Mouse (Mus musculus): Measurements from ENCODE around the gene Hoxa6.

DNA sequence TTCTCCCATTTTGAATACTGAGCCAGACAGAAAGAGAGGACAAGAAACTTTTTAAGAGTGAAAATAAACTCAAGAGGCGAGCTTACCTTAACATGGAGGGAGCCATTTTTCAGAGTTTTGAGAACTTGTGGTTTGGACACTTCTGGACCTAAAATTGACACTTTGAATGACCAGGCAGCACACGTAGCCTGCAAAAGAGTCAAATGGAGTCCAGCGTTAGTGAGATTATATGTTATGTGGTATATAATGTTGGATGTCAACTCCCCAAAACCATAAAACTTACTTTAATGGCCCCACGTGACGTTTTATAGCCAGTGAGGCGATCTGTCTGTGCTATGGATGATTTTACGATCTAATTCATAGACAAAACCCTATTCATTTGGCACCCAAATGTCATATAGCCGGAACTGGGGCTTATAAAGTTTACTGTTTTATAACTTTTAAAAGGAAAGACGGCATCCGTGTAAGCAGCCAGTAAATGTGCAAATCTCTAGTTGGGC is 7.7 kb downstream of the Hoxa6 start:
- TF ChIP-seq EP300 (optimal IDR thresholded peaks at IDR 0.05): no peak
- no peak for TF ChIP-seq CTCF (IDR thresholded peaks at IDR 0.05; ENCODE audit: low read depth)
